Mouse (Mus musculus): ENCODE data around the gene Dido1. TPM values are rescaled to one million over a fixed set of nuclear protein-coding genes. Genes with fewer than 3 reads are reported as not detected.

Gene Dido1
- total RNA-seq, 2 experiments from 2014 or later: 40.6 to 42.8 TPM

DNA sequence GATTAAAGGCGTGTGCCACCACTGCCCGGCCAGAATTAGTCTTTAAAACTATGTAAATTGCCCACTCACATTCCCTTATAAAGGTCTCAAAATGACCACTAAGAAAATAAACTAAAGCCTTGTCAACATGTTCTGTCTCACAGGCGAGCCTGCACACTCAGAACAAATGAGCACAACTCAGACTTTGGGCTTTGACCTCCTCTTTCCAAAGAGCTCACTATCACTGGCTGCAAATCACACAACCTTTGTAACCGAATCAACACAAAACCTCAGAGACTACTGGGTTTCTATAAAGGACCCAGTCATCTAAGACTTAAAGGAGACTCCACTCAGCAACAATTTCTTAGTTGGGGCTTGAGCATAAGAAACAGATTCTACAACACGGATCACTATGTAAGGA, 9.3 kb downstream of the Dido1 start:
- DNase-seq: no peak
- intact Hi-C loops (cut with DNase I): loop anchor here (10.0 kb wide), 1 partner anchor 526 kb away; the partner anchor contains the start of gene Adrm1

DNA sequence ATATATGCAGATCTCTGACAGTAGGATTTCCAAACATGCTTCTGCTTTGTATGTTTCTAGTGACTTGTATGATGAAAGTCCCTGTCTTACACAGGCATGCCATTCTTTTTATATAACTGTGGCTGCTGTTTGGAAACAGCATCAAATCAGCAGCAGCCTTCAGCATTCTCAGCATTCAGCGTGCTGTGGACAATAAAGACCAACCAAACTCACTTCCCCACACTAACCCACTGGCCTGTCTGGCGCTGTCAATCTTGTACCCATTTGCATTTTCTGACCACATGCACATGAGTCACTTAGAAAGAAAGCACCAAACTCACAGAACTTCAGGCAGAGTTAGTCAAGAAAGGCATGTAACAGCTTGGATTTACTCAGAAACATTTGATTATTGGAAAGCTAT, 14.6 kb downstream of the Dido1 start:
- no peak for DNase-seq
- intact Hi-C loops (cut with DNase I): no loop called here

GRCm38 (mm10) chr2:180692630-180693029, 17.2 kb downstream of the Dido1 start:
- DNase-seq: peak; percentile 69

DNA sequence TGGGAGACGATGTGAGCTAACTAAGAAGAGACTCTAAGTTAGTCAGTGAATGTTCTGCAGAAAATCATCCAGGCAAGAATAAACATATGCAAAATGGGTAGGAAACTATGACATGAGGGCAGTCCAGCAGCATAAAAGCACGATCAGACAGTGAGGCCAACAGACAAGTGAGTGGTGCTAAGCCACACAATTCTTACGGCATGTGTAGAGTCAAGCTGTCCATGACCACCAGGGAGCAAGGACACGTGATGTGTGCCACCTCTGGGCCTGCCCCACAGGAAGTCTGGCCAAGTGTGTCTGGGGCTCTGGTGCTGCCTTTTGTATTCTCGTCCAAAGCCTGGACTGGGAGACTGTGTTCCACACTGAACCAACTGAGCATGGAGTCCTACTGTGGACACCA, 20.0 kb downstream of the Dido1 start:
- no peak for DNase-seq
- intact Hi-C loops (cut with DNase I): no loop called here

More at GRCm38 (mm10) chr2:180692630-180693029, 17.2 kb downstream of the Dido1 start:
- intact Hi-C loops (cut with DNase I): no loop called here

DNA sequence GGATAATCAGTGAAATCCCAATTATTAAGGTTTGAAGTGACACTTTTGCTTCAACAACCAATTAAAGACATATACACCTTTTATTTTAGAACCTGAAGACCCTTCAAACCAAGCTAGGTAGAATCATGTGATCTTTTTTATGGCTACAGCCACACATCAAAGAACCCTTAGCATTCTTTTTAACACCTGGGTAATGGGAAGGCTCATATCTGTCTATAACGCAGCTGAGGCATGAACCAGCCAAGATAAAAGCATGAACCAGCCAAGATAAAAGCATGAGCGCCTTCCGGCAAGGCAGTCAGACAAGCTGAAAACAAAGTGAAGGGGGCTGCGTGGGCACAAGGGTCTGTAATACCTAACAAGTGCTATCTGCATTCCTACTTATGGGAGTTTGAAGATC, 25.8 kb downstream of the Dido1 start:
- intact Hi-C loops (cut with DNase I): no loop called here

DNA sequence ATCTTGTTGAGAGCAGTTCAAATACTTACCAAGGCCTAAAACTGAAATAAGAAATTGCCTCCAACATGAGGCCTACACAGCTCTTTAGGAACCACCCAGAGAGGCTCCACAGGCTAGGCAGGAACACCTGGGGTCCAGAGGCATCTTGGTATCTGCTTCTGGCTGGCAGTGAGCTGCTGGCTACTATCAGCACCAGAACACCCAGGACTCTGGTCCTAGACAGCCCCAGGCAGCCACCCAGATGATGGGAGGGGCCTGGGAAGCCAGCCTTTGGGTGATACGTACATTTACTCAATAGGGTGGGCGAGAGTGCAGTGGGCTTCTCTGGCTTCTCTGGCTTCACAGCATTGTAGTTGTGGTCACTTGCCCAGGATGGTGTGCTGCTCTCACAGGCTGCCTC, 26.3 kb downstream of the Dido1 start:
- no peak for DNase-seq
- intact Hi-C loops (cut with DNase I): no loop called here

More for the DNA sequence above, 25.8 kb downstream of the Dido1 start:
- DNase-seq: no peak

GRCm38 (mm10) chr2:180681225-180681624, 28.6 kb downstream of the Dido1 start:
- intact Hi-C loops (cut with DNase I): no loop called here
- no peak for DNase-seq

- DNase-seq: peak; percentile 82 to 88
- intact Hi-C loops (cut with DNase I): loop anchor here (1.0 to 2.0 kb wide), 2 partner anchors 32 to 67 kb away; partner anchors contain the start of gene Gid8
Measured at GRCm38 (mm10) chr2:180678609-180679140, 31.1 kb downstream of the Dido1 start.

DNA sequence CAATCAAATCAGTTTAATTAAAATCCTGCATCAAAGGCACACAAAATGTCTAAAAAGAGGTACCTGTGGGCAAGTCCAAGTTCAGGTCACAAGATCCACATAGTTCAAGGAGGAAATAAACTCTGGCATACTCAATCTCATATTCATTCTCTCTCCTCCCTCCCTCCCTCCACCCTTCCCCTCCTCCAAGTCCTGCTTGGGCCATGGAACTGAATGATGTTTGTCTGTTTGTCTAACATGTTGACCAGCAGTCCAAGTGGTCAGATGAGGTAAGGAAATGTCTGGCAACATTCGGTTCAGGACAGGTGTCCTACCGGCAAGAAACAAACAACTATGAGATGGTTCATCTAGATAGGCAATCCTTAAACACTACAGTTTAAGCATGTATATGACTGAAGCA, 33.1 kb downstream of the Dido1 start:
- intact Hi-C loops (cut with DNase I): no loop called here
- no peak for DNase-seq

- DNase-seq: no peak
- intact Hi-C loops (cut with DNase I): no loop called here
Measured at GRCm38 (mm10) chr2:180662008-180662407, 47.8 kb downstream of the Dido1 start.

DNA sequence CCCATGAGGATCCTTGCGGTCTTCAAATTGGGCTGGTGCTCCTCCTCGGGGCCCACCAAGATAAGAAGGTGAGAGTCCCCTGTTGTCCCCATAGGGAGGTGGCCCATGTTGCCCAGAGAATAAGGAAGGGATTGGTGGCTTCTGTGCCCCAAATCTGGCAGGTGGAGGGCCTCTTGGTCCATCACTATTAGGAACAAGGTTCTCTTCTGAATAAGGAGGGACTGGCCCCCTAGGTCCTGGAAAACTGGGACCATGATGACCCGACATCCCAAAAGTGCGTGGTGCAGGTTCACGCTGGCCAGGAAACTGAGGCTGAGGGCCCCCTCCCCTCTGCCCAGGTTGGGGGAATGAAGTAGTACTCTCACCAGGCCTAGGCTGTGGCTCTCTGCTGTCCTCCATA, 49.3 kb downstream of the Dido1 start:
- no peak for DNase-seq
- intact Hi-C loops (cut with DNase I): no loop called here

DNA sequence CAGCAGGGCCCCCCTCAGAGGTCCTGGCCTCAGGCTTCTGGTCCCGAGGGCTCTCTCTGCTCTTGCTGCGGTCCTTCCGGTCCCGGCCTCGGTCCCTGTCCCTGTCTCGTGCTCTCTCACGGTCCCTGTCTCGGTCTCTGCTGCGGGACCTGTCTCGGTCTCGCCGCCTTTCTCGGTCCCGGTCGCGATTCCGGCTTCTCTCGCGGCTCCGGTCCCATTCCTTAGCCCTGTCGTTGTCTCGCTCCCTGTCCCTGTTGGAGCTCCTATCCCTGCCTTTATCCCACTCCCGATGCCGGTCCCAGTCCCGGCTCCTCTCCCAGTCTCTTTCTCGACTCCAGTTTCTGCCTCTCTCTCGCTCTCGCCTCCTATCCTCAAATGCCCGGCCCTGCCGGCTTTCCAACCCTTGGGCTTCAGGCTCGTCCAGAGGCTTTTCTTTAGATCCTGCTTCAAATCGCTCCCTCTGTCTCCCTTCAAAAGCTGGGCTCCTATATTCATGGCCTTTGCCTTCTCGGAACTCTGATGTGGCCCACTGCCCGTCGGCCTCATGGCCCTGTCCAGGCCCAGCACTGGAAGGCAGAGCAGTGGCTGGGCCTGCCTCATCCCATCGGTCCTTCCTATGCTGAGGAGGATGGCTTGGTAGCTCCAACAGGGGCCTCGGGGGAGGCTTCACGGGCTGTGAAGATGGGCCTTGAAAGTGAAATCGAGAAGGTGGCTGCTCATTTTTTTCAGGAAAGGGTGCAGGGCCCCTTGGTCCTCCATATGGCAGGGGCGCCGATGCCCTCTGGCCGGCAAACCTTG, 50.2 kb downstream of the Dido1 start:
- intact Hi-C loops (cut with DNase I): no loop called here
- no peak for DNase-seq

DNA sequence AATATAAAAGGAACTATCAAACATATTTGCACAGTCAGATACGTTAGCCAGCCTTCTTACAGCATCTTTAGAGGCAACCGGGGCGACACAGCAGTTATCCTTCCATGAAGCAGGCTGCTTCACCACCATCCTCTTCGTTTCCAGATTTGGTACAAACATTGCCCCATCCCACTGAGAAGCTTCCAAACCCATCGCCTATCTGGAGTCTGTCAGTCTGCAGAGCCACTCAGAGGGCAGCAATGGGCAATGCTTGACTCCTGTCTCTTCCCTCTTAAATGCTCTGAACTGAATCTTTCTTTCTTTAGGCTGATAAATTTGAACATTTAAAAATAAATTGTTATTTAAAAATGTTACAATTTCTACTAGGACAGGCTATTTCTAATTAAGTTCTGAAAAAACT, 51.4 kb downstream of the Dido1 start:
- no peak for DNase-seq
- intact Hi-C loops (cut with DNase I): no loop called here

- intact Hi-C loops (cut with DNase I): loop anchor here (1.0 kb wide), 1 partner anchor 88 kb away; no protein-coding TSS in a partner anchor
- peak; percentile 83 to 90 for DNase-seq
Measured at GRCm38 (mm10) chr2:180657394-180658013, 52.3 kb downstream of the Dido1 start.

DNA sequence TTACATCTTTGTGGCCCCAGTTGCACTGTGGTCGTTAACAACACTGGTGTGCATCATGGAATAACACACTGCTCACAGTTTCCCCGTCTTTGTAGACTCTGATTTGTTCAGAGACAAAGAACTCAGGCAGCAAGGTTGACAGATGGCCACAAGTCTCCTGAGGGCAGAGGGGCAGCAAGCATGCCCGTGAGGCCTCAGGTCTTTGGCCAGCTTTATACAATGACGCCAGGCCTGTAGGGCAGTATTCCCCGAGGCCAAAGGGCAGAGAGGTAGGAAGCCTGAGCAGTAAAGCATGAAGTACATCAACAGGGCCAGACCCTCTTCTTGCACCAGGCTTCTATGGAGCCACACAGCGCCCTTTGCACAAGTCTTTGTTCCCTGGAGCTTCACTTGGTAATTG, 54.6 kb downstream of the Dido1 start:
- intact Hi-C loops (cut with DNase I): no loop called here

GRCm38 (mm10) chr2:180654666-180655065, 55.1 kb downstream of the Dido1 start:
- intact Hi-C loops (cut with DNase I): no loop called here
- DNase-seq: no peak

More for the DNA sequence above, 54.6 kb downstream of the Dido1 start:
- DNase-seq: no peak

DNA sequence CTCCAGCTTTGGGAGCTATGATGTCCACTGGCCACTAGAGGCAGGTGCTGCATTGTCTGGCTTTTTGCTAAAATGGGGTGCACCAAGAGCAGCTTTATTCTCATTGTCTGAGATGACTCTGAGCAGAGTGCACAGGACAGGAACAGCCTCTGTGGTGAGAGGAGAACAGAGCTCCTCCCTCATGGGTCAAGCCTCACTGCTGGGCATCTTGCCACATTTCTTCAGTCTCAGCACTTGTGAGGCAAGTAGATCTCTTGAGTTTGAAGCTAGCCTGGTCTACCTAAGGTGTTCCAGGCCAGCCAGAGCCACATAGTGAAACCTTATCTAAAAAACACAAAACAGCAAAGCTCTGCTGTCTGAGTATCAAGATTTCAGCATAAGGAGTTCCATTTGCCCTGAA, 63.0 kb downstream of the Dido1 start:
- intact Hi-C loops (cut with DNase I): no loop called here
- no peak for DNase-seq

DNA sequence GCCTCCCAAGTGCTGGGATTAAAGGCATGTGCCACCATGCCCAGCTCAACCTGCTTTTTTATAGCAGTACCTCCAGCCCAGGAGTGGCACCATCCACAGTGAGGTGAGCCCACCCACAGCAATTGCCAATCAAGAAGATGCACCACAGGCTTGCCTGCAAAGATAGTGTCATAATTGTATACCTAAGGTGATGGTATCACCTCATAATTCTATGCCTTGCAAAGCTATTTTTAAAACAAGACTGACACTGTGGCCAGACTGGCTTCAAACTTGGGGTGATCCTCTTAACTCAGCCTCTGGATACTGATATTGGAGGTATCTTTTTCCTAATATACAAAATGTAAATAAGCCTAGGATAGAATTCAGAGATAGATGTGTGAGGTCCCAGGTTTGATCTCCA, 66.2 kb downstream of the Dido1 start:
- DNase-seq: no peak
- intact Hi-C loops (cut with DNase I): no loop called here

- no peak for DNase-seq
- intact Hi-C loops (cut with DNase I): no loop called here
Measured at GRCm38 (mm10) chr2:180642555-180643260, 67.1 kb downstream of the Dido1 start, which contains the start of gene Tcfl5. TSS of gene Tcfl5 (minus strand) at chr2:180642708.

- intact Hi-C loops (cut with DNase I): no loop called here
- DNase-seq: no peak
Measured at GRCm38 (mm10) chr2:180641576-180642554, 67.9 kb downstream of the Dido1 start.
